Mouse (Mus musculus) lung, embryonic 14.5 days (tissue): ENCODE data around the gene Vwce. TPM values are rescaled to one million over a fixed set of nuclear protein-coding genes. Genes with fewer than 3 reads are reported as not detected.

ENCODE experiments used
- ATAC-seq: fragments of 200-750 bp; cut with Nextera tagmentation; 2 replicates; pipeline ENCODE4 v1.8.0; 2017; ENCODE audit warnings: mild to moderate bottlenecking, moderate TSS enrichment, moderate library complexity; ENCODE audit not compliant: insufficient read depth
- DNase-seq: peaks from one replicate; pipeline ENCODE4 v3.0.0-alpha.2; 2015
- H3K27ac ChIP-seq: fragments of 300-500 bp; sonication (generic); 2 replicates; pipeline ENCODE4 v1.5.1; 2014; ENCODE audit warnings: low read depth, mild to moderate bottlenecking, moderate library complexity
- H3K27me3 ChIP-seq: fragments of 300-500 bp; sonication (generic); 2 replicates; pipeline ENCODE4 v1.6.1; 2014; ENCODE audit warnings: low read length, control low read depth; ENCODE audit not compliant: insufficient read depth
- H3K36me3 ChIP-seq: fragments of 300-500 bp; sonication (generic); 2 replicates; pipeline ENCODE4 v1.6.1; 2014; ENCODE audit warnings: control low read depth; ENCODE audit not compliant: insufficient read depth
- H3K4me1 ChIP-seq: fragments of 300-500 bp; sonication (generic); 2 replicates; pipeline ENCODE4 v1.6.1; 2014; ENCODE audit warnings: antibody characterized with exemption, control low read depth; ENCODE audit not compliant: insufficient read depth
- H3K4me2 ChIP-seq: fragments of 300-500 bp; sonication (generic); 2 replicates; pipeline ENCODE4 v1.6.1; 2014; ENCODE audit warnings: mild to moderate bottlenecking
- H3K4me3 ChIP-seq: fragments of 300-500 bp; sonication (generic); 2 replicates; pipeline ENCODE4 v1.5.1; 2014; ENCODE audit warnings: low read depth, low read length
- H3K9ac ChIP-seq: fragments of 300-500 bp; sonication (generic); 2 replicates; pipeline ENCODE4 v1.6.1; 2014
- H3K9me3 ChIP-seq: fragments of 300-500 bp; sonication (generic); 2 replicates; pipeline ENCODE4 v1.6.1; 2016; ENCODE audit warnings: low read depth, low read length, control low read depth
- CTCF ChIP-seq: IDR thresholded peaks from 2 replicates; pipeline ENCODE4 v1.5.1; 2016; ENCODE audit warnings: antibody characterized with exemption, low read depth
- WGBS: fragments of 180-500 bp; shearing (Covaris S2); extraction: QIAGEN DNeasy Blood & Tissue Kit; methylation state at CpG from one replicate; pipeline ENCODE4 v1.1.7; 2014; 5-methylcytosine and 5-hydroxymethylcytosine counted together
- polyA plus RNA-seq: library from polyadenylated mRNA; unstranded; fragments of >200 nt; fragmentation: Nextera tagmentation; extraction: Ambion mirVana; gene quantifications from 2 replicates; pipeline ENCODE4 v1.2.1, GENCODE M21; 2014

Vwce gene
- 0.65 and 1.3 TPM in 2 replicates for polyA plus RNA-seq

DNA sequence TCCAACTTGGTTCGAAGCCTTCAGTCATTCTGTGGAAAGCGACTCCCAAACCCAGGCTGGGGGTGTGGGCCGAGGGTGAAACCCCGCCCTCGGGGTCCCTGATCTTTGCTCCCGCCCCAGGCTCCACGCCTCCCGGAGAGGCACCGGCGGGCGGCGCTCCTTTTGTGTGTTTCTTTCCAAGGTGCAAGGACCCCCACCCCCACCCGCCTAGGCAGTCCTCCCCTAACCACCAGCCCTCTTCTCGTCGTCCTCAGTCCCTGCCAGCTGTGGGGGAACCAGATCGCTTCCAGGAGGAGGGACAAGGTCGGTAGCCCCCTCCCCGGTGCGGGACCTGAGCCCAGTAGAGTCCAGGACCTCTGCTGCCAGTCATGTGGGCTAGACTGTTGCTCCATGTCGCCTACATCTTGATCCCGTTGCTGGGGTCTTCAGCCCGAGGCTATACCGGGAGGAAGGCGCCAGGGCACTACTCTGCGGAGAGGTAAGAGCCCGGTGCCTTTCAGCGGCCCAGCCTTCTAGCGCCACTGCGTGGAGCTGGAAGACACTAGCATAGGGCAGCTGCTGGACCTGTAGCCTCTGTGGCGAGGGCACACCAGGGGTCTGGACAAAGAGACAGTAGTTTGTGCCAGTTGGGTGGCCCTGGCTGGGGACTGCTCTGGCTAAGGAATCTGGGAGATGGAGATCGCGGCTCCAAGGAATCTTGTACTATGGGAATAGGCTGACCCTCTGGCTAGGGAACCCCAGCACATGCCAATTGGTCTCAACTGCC is at the start of gene Vwce:
Gene Vwce (plus strand): TSS at position 108 of the 766 bp plus-strand sequence.
- Histone ChIP-seq H3K4me1 (0 out of 2 replicates have a peak, but pooled peaks cover 7% of the 10 kb centered on the region), H3K4me3 (peak within 1 kb of the TSS; percentile 42), H3K4me2 (peak within 1 kb of the TSS; percentile 97), H3K27ac (no peak within 1 kb of the TSS), H3K36me3 (peaks cover 26% of the 10 kb centered on the region), H3K9ac (peak within 1 kb of the TSS; percentile 52), H3K9me3 (no peaks in the 10 kb centered on the region), H3K27me3 (no peaks in the 10 kb centered on the region)
- peak; percentile 44; the same call in 1 of the 2 replicates for TF ChIP-seq CTCF
- DNase-seq = peak; percentile 70
- 3% methylated on average over 32 of the region's 32 CpGs for WGBS
- ATAC-seq = peak; percentile 83

DNA sequence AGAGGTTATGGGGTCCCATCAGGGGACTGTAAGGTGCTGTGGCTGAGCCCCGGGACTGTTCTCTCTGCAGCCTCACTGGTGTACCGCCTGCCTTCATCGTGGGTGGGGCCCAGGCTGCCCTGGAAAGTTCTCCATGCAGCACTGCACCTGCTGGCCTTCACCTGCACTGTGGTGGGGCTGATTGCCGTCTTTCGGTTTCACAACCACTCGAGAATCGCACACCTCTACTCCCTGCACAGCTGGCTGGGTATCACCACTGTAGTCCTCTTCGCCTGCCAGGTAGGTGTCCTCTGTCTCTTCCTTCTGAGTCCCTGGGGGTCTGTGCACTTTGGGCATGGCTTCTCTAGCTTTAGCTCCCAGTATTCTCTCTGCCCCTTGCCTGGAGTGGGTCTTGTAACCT is 48.9 kb upstream of the Vwce start:
- ATAC-seq = no peak

GRCm38 (mm10) chr19:10587231-10587630 is 46.8 kb upstream of the Vwce start:
- Histone ChIP-seq H3K9ac (no peak overlapping the region), H3K4me3 (no peak overlapping the region), H3K27me3 (no peaks in the 10 kb centered on the region), H3K4me2 (no peak overlapping the region), H3K27ac (no peak overlapping the region), H3K9me3 (no peaks in the 10 kb centered on the region), H3K36me3 (peaks cover 9% of the 10 kb centered on the region; the same call in 1 of the 2 replicates), H3K4me1 (no peaks in the 10 kb centered on the region)
- ATAC-seq = no peak
- TF ChIP-seq CTCF = no peak
- WGBS = 86% methylated on average over 8 of the region's 8 CpGs
- DNase-seq = no peak

More for the DNA sequence above, 48.9 kb upstream of the Vwce start:
- Histone ChIP-seq H3K9me3 (no peaks in the 10 kb centered on the region), H3K4me3 (no peak overlapping the region), H3K9ac (no peak overlapping the region), H3K27me3 (no peaks in the 10 kb centered on the region), H3K4me1 (no peaks in the 10 kb centered on the region), H3K4me2 (no peak overlapping the region), H3K36me3 (peaks cover 15% of the 10 kb centered on the region; the same call in 1 of the 2 replicates), H3K27ac (no peak overlapping the region)
- TF ChIP-seq CTCF = no peak
- WGBS = 82% methylated on average over 8 of the region's 8 CpGs
- no peak for DNase-seq

DNA sequence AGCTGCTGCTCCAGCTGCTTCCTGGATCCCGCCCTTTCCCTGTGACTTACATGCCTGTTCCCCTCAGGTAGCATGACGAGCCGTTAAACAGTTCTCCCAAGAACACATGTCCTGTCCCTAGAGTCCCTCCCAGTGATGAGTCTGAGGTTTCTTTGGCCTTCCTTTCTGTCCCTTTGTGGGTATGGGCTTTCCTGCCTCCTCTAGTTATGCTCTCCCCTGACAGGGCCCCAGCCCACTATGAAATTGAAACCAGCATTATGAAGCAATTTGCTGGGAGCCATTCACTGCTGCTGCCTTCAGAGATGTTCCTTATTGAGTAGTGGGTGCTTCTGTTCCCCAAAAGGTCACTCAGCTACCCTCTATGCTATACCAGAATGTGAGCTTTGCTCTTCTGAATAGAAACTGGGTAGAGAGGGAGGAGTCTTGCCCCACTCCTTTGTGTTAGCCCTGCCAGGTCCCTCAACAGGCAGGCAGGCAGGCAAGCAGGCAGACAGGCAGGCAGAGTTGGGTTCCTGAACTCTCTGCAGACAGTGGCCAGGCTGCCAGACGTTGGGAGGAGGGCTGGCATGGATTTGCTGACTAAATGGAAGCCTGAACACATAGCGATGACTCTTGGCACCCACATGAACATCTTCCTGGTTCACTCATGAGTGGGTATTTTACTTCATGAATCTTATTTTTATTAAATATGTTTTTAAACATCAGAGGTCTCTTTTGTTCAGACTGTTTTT is 44.7 kb upstream of the Vwce start:
- TF ChIP-seq CTCF = no peak
- no peaks in the 10 kb centered on the region for H3K4me1 ChIP-seq
- H3K27ac ChIP-seq = no peak overlapping the region
- peaks cover 10% of the 10 kb centered on the region for H3K36me3 ChIP-seq
- H3K4me3 ChIP-seq = no peak overlapping the region
- H3K27me3 ChIP-seq = no peaks in the 10 kb centered on the region
- H3K9me3 ChIP-seq = no peaks in the 10 kb centered on the region
- no peak for ATAC-seq
- no peak overlapping the region for H3K4me2 ChIP-seq
- no peak for DNase-seq
- no peak overlapping the region for H3K9ac ChIP-seq
- WGBS = 65% methylated on average over 5 of the region's 5 CpGs

DNA sequence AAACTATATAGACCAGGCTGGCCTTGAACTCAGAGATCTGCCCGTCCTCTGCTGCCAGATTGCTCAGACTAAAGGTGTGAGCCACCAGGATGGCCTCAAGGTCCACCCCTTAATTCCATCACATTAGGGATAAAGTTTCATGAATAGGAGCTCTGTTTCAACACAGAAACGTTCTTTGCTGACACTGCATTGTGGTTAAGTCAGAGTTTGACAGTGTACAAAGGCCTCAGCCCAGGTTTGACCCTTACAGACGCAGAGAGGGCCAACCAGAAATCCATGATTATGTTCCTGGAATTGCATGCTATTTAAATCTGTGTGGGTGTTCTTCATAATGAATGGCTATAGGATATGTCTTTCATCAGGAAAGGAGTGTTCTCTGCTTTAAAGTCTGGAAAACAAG is 43.7 kb upstream of the Vwce start:
- Histone ChIP-seq H3K9ac (no peak overlapping the region), H3K27ac (no peak overlapping the region), H3K36me3 (peaks cover 19% of the 10 kb centered on the region), H3K4me3 (no peak overlapping the region), H3K9me3 (no peaks in the 10 kb centered on the region), H3K4me2 (no peak overlapping the region), H3K27me3 (no peaks in the 10 kb centered on the region), H3K4me1 (no peaks in the 10 kb centered on the region)
- no peak for DNase-seq
- no peak for ATAC-seq
- TF ChIP-seq CTCF = no peak
- WGBS = 63% methylated on average over 3 of the region's 3 CpGs

DNA sequence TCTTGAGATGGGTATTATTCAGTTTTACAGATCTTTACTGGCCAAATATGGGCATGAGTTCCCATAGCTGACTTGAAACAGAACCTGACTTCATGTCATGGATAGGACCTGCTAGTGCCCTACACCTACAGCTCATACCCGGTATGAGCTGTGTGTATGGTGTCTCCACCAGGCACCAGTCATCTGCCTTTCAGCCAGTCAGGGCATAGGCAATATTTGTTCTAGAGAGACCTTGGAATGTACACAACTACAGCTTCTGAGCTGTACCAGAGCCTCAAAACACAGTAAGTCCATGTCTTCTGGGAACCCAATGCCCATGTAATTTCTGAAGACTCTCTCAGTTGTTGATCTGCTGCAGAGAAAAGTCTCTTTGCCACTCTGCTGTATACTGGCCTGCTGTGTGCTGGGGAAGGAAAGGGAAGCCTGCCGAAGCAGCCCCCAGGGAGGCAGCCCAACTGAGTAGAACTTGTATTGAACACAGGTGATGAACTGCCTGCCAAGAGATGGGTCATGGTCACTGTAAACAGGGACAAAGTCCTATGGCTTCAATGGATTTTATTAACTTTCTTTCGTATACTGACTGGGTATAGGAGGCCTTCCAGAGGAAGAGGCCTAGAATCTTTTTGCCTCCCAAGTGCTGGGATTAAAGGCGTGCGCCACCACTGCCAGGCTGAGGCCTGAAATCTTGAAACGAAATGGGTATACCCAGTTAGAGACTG is 42.2 kb upstream of the Vwce start:
- WGBS = 90% methylated on average over 6 of the region's 6 CpGs
- no peaks in the 10 kb centered on the region for H3K27me3 ChIP-seq
- ATAC-seq = no peak
- DNase-seq = no peak
- H3K9me3 ChIP-seq = no peaks in the 10 kb centered on the region
- no peak for TF ChIP-seq CTCF
- no peak overlapping the region for H3K4me3 ChIP-seq
- no peak overlapping the region for H3K27ac ChIP-seq
- peaks cover 28% of the 10 kb centered on the region for H3K36me3 ChIP-seq
- H3K4me2 ChIP-seq = no peak overlapping the region
- no peaks in the 10 kb centered on the region for H3K4me1 ChIP-seq
- no peak overlapping the region for H3K9ac ChIP-seq
